Mouse (Mus musculus) heart, adult 2 months (tissue): ENCODE measurements around the gene Scd2. TPM values are rescaled to one million over a fixed set of nuclear protein-coding genes. Genes with fewer than 3 reads are reported as not detected.

Experiments used
- DNase-seq, 2 experiments: peaks; one replicate each; pipeline ENCODE4 v3.0.0; 2021
- H3K27ac ChIP-seq: fragments of 200-600 bp; 2 replicates; pipeline ENCODE4 v1.8.1; 2022
- H3K27me3 ChIP-seq: fragments of 200-500 bp; 2 replicates; pipeline ENCODE4 v1.6.1; 2012; ENCODE audit warnings: mild to moderate bottlenecking, low read length, inconsistent platforms, mixed read lengths; ENCODE audit not compliant: control insufficient read depth, insufficient read depth
- H3K36me3 ChIP-seq: fragments of 200-500 bp; 2 replicates; pipeline ENCODE4 v1.6.1; 2012; ENCODE audit warnings: low read length, inconsistent platforms; ENCODE audit not compliant: control insufficient read depth, insufficient read depth
- H3K4me1 ChIP-seq: fragments of 200-500 bp; 2 replicates; pipeline ENCODE4 v1.6.1; 2011; ENCODE audit warnings: low read length; ENCODE audit not compliant: control insufficient read depth, insufficient read depth
- H3K4me3 ChIP-seq: fragments of 200-600 bp; 2 replicates; pipeline ENCODE4 v1.8.1; 2022
- H3K79me2 ChIP-seq: fragments of 200-500 bp; replicated peaks from 2 replicates; pipeline ENCODE4 v1.6.1; 2012; ENCODE audit warnings: mild to moderate bottlenecking, inconsistent platforms, low read length, moderate library complexity, mixed read lengths; ENCODE audit not compliant: control insufficient read depth, insufficient read depth
- H3K9ac ChIP-seq: fragments of 200-500 bp; 2 replicates; pipeline ENCODE4 v1.6.1; 2012; ENCODE audit warnings: low read depth, mild to moderate bottlenecking, control low read depth, inconsistent platforms, low read length, mixed read lengths
- CTCF ChIP-seq: fragments of 200-600 bp; IDR thresholded peaks from 2 replicates; pipeline ENCODE4 v1.8.1; 2022; ENCODE audit warnings: antibody characterized with exemption, mild to moderate bottlenecking, moderate library complexity
- EP300 ChIP-seq: fragments of 200-500 bp; IDR thresholded peaks from 2 replicates; pipeline ENCODE4 v1.6.1; 2011; ENCODE audit warnings: low read depth, low read length, control low read depth; ENCODE audit not compliant: insufficient read depth
- POLR2A ChIP-seq: fragments of 200-500 bp; IDR thresholded peaks from 2 replicates; pipeline ENCODE4 v1.6.1; 2011; ENCODE audit warnings: mild to moderate bottlenecking, low read depth, low read length, control low read depth; ENCODE audit not compliant: insufficient read depth
- WGBS: fragments of 180-500 bp; shearing (Covaris S2); methylation state at CpG from one replicate; pipeline ENCODE4 v1.1.7; 2018; 5-methylcytosine and 5-hydroxymethylcytosine counted together
- intact Hi-C: fragments of 180-260 bp; cut with DNase I; formaldehyde crosslinking; loops from one replicate; pipeline ENCODE4 v1.15.1; 2025
- microRNA-seq, 2 experiments: library from miRNA; unstranded; fragments of <30 nt; microRNA quantifications; one replicate each; pipeline ENCODE4 v1.2.0; 2021
- polyA plus RNA-seq: library from polyadenylated mRNA; depleted of rRNA; stranded (reverse); fragments of >200 nt; gene quantifications from 2 replicates; pipeline ENCODE4 v1.2.3, GENCODE M21; 2012; rRNA removed
- total RNA-seq, 2 experiments: library from RNA; stranded (reverse); gene quantifications; 2 replicates each; pipeline ENCODE4 v1.2.3; 2021

Gene Scd2
- total and polyA plus RNA-seq, 3 experiments, result 9.2 to 21.2 (median 12.2) TPM

DNA sequence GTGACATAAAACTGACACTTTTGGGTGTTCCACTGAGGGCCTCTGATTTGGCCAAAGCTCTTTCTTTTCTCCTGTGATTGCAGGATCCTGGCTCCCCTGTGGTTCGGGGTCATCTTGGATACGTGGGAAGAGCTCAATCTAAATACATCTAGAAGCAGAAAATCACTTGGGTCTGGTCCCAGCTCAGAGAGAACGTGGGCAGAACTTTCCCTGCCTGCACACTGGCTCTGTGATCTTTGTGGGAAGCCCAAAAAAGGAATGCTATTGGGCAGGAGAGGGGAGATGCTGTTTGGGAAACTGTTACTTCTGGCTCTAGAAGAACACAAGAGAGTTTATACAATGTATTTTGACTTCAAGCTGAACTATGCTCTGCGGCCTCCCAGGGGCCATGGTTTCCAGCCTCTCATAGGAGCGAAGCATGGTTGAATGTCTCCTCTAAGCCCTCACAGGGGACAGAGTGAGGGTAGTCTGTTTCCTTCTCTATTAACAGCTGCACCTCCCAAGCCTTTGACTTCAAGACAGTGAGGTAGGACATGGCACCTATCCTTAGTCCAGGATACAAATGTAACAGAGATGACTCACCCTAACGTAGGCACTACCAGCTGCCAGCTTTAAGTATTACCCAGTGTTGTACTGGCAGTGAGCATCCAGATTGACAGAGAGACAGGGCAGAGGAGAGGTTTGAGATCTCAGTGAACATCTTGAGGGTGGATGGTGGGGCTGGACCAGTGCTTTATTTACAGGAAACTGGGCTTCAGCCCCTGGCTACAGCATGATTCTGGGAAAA lies 42.6 kb downstream of the Scd2 start:
- H3K9ac ChIP-seq, result no peak overlapping the region
- 70% methylated on average over 6 of the region's 6 CpGs for WGBS
- no peak overlapping the region for H3K4me3 ChIP-seq
- peaks cover 6% of the 10 kb centered on the region; the same call in 1 of the 2 replicates for H3K4me1 ChIP-seq
- DNase-seq, result no peak
- H3K27me3 ChIP-seq, result no peaks in the 10 kb centered on the region
- TF ChIP-seq POLR2A (no peak), CTCF (no peak), EP300 (no peak)
- H3K79me2 ChIP-seq, result no peaks in the 10 kb centered on the region
- intact Hi-C loops, result no loop called here
- no peaks in the 10 kb centered on the region for H3K36me3 ChIP-seq
- H3K27ac ChIP-seq, result no peak overlapping the region

DNA sequence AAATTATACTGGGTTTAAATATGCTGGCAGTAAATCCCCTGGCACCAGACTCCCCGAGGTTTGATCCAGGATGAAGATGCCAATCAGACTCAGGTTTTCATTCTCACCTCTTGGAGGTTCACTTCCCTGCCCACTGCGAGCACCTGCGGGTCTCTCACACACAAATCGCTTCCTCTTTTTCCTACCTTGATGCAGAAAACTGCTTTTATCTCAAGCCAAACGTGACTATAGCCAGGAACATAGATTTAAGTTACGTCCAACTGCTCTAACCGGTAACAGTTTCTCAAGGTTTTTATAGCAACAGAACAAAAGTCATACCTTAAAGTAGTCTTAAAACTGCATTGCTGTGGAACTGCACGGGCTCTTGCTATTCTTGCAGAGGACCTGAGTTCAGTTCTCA lies 56.2 kb downstream of the Scd2 start:
- TF ChIP-seq EP300, result no peak
- TF ChIP-seq CTCF, result no peak
- no peak for TF ChIP-seq POLR2A
- no peak for DNase-seq
- Histone ChIP-seq H3K27ac (no peak overlapping the region), H3K9ac (no peak overlapping the region), H3K4me3 (no peak overlapping the region), H3K4me1 (no peaks in the 10 kb centered on the region), H3K27me3 (no peaks in the 10 kb centered on the region), H3K79me2 (no peaks in the 10 kb centered on the region), H3K36me3 (no peaks in the 10 kb centered on the region)
- WGBS, result 89% methylated on average over 8 of the region's 8 CpGs
- intact Hi-C loops, result no loop called here

DNA sequence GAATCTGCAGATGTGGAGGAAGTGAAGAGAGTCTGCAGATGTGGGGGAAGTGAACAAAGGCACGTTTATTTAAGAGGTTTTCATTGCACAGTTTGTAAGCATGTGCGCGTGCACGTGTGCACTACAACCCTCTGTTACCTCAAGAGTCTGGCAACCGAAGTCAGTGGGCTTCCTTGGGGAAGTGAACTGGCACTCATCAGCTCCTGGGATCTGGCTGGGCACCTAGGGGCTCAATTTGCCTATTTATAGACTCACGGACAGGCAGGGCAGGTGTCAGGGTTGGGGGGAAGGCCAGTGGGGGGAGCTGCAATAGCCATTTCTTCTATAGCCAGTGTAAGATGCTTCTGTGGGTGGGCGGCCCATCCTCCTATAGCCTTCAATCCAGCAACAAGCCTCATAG lies 58.3 kb downstream of the Scd2 start:
- TF ChIP-seq EP300 (no peak), POLR2A (no peak), CTCF (no peak)
- Histone ChIP-seq H3K4me1 (no peaks in the 10 kb centered on the region), H3K9ac (no peak overlapping the region), H3K27me3 (no peaks in the 10 kb centered on the region), H3K4me3 (no peak overlapping the region), H3K36me3 (no peaks in the 10 kb centered on the region), H3K79me2 (no peaks in the 10 kb centered on the region), H3K27ac (no peak overlapping the region)
- intact Hi-C loops, result no loop called here
- DNase-seq, result no peak
- 81% methylated on average over 7 of the region's 7 CpGs for WGBS

Small RNA genes lying within 50 kb of the gene (microRNA-seq; reads per million reads assigned to microRNA genes)
- gene Mir5114, result 1.7 to 7.3 reads per million in 2 experiments

Other genes starting within 250 kb of the Scd2 start
- gene Erlin1, start 223.9 kb upstream of the Scd2 start, total RNA-seq, result 1 to 10 TPM; 6.0 to 7.8 TPM
- 4.1 and 6.3 TPM in 2 replicates for gene Erlin1, start 223.9 kb upstream of the Scd2 start, polyA plus RNA-seq
- gene Chuk, start 186.2 kb upstream of the Scd2 start, total RNA-seq, result 10 to 100 TPM; 31.2 to 32.5 TPM
- 13.9 and 28.9 TPM in 2 replicates for gene Chuk, start 186.2 kb upstream of the Scd2 start, polyA plus RNA-seq
- 1 to 10 TPM; 8.0 to 9.5 TPM for gene Cwf19l1, start 157.8 kb upstream of the Scd2 start, total RNA-seq
- 5.5 and 8.6 TPM in 2 replicates for gene Cwf19l1, start 157.8 kb upstream of the Scd2 start, polyA plus RNA-seq
- gene Bloc1s2, start 147.2 kb upstream of the Scd2 start, total RNA-seq, result 10 to 100 TPM; 14.7 to 16.6 TPM
- gene Bloc1s2, start 147.2 kb upstream of the Scd2 start, polyA plus RNA-seq, result 15.1 and 19.1 TPM in 2 replicates
- not detected for gene Pkd2l1, start 101.2 kb upstream of the Scd2 start, total RNA-seq
- gene Pkd2l1, start 101.2 kb upstream of the Scd2 start, polyA plus RNA-seq, result not detected in 2 replicates
- under 1 TPM in 1 of 2 experiments, not detected in 1; 0.13 TPM for gene Scd3, start 90.4 kb upstream of the Scd2 start, total RNA-seq
- gene Scd3, start 90.4 kb upstream of the Scd2 start, polyA plus RNA-seq, result 0.37 TPM in 1 of 2 replicates, not detected in the other
- 1 to 10 TPM; 4.6 to 6.0 TPM for gene Scd4, start 39.4 kb downstream of the Scd2 start, total RNA-seq
- 9.0 and 12.6 TPM in 2 replicates for gene Scd4, start 39.4 kb downstream of the Scd2 start, polyA plus RNA-seq
- 10 to 100 TPM; 25.9 to 31.7 TPM for gene Scd1, start 114.2 kb downstream of the Scd2 start, total RNA-seq
- gene Scd1, start 114.2 kb downstream of the Scd2 start, polyA plus RNA-seq, result 569 and 1,844 TPM in 2 replicates
- not detected for gene Wnt8b, start 199.8 kb downstream of the Scd2 start, total RNA-seq
- not detected in 2 replicates for gene Wnt8b, start 199.8 kb downstream of the Scd2 start, polyA plus RNA-seq